34 mouse cellular contexts compared by ENCODE assay signal in genomic region chr2:25661245-25661970, GRCm38 (mm10). TPM values are rescaled to one million over a fixed set of nuclear protein-coding genes. Genes with fewer than 3 reads are reported as not detected.
DNase-seq lines count a peak whose midpoint lies in the region; TF ChIP-seq lines count a peak whose summit lies in the region.
"Had no signal": no experiment of that assay in that cellular context is flagged by ENCODE, and none has a peak within 500 bp of the region (broad histone marks: within the 10 kb centered on the region; RNA-seq: fewer than 3 reads in every experiment).

No protein-coding gene starts in this region.

- no peak overlapping the region for H3K27ac ChIP-seq in heart, embryonic 10.5 days
- no peak overlapping the region for H3K27ac ChIP-seq in hindbrain, embryonic 10.5 days
- H3K27ac ChIP-seq: embryonic facial prominence, embryonic 13.5 days; forebrain, embryonic 12.5 days; kidney, embryonic 15.5 days; liver, embryonic 13.5 days; midbrain, embryonic 12.5 days; neural tube, embryonic 13.5 days had no signal

- peak overlapping the region; percentile 68 for H3K4me2 ChIP-seq in myocyte (ENCODE audit: low read depth)
- H3K4me2 ChIP-seq: embryonic facial prominence, embryonic 13.5 days; forebrain, embryonic 12.5 days; kidney, embryonic 15.5 days; liver, embryonic 13.5 days; midbrain, embryonic 12.5 days; neural tube, embryonic 13.5 days had no signal

- no peak for TF ChIP-seq POLR2A in myocyte (IDR thresholded peaks at IDR 0.05; ENCODE audit: insufficient read length, low read depth)

- intact Hi-C loops in heart, postnatal 10 days (cut with DNase I): no loop called here

- no peaks in the 10 kb centered on the region for H3K4me1 ChIP-seq in heart, embryonic 10.5 days
- no peaks in the 10 kb centered on the region for H3K4me1 ChIP-seq in hindbrain, embryonic 10.5 days (replicated peaks)
- H3K4me1 ChIP-seq: embryonic facial prominence, embryonic 13.5 days; forebrain, embryonic 12.5 days; kidney, embryonic 15.5 days; liver, embryonic 13.5 days; midbrain, embryonic 12.5 days; neural tube, embryonic 13.5 days had no signal

- H3K79me2 ChIP-seq in myocyte (ENCODE audit: control insufficient read depth, insufficient read depth): no peaks in the 10 kb centered on the region

- H3K9me3 ChIP-seq in heart, embryonic 10.5 days: no peaks in the 10 kb centered on the region
- H3K9me3 ChIP-seq in hindbrain, embryonic 10.5 days: no peaks in the 10 kb centered on the region
- H3K9me3 ChIP-seq: embryonic facial prominence, embryonic 13.5 days; forebrain, embryonic 12.5 days; kidney, embryonic 15.5 days; liver, embryonic 13.5 days; midbrain, embryonic 12.5 days; neural tube, embryonic 13.5 days had no signal

- WGBS in heart, embryonic 10.5 days: 80% methylated on average over 6 of the region's 6 CpGs
- WGBS in hindbrain, embryonic 10.5 days: 88% methylated on average over 6 of the region's 6 CpGs

- no peaks in the 10 kb centered on the region for H3K27me3 ChIP-seq in heart, embryonic 10.5 days (ENCODE audit: insufficient read depth, poor library complexity, severe bottlenecking)
- peaks cover 2% of the 10 kb centered on the region for H3K27me3 ChIP-seq in myocyte (ENCODE audit: control insufficient read depth, insufficient read depth, insufficient read length)
- no peaks in the 10 kb centered on the region for H3K27me3 ChIP-seq in hindbrain, embryonic 10.5 days (ENCODE audit: insufficient read depth, poor library complexity, severe bottlenecking)
- H3K27me3 ChIP-seq: embryonic facial prominence, embryonic 13.5 days; forebrain, embryonic 12.5 days; kidney, embryonic 15.5 days; liver, embryonic 13.5 days; midbrain, embryonic 12.5 days; neural tube, embryonic 13.5 days had no signal

- H3K4me3 ChIP-seq in heart, embryonic 10.5 days: no peak overlapping the region
- no peak overlapping the region for H3K4me3 ChIP-seq in myocyte
- no peak overlapping the region for H3K4me3 ChIP-seq in hindbrain, embryonic 10.5 days
- H3K4me3 ChIP-seq: embryonic facial prominence, embryonic 13.5 days; erythroblast, embryonic 14.5 days; forebrain, embryonic 12.5 days; kidney, embryonic 15.5 days; liver, embryonic 13.5 days; midbrain, embryonic 12.5 days; neural tube, embryonic 13.5 days had no signal

- H3ac ChIP-seq in myocyte (ENCODE audit: control insufficient read depth, insufficient read length): no peak overlapping the region

- no peaks in the 10 kb centered on the region for H3K36me3 ChIP-seq in heart, embryonic 10.5 days
- H3K36me3 ChIP-seq in myocyte (ENCODE audit: control insufficient read depth, insufficient read depth): no peaks in the 10 kb centered on the region
- no peaks in the 10 kb centered on the region for H3K36me3 ChIP-seq in hindbrain, embryonic 10.5 days
- H3K36me3 ChIP-seq: embryonic facial prominence, embryonic 13.5 days; forebrain, embryonic 12.5 days; kidney, embryonic 15.5 days; liver, embryonic 13.5 days; midbrain, embryonic 12.5 days; neural tube, embryonic 13.5 days had no signal

- peak; percentile 54 for DNase-seq in adrenal gland, adult 2 months
- no peak for DNase-seq in adrenal gland, adult 18-20 months (ENCODE audit: low spot score in 2 of 2)
- peak; percentile 12 to 22 for DNase-seq in heart, postnatal 10 days
- no peak for DNase-seq in heart, embryonic 10.5 days (ENCODE audit: low spot score)
- DNase-seq in 3T3-L1 (ENCODE audit: low read depth, low spot score): peak; percentile 61
- no peak for DNase-seq in hindbrain, embryonic 10.5 days (ENCODE audit: low spot score)
- DNase-seq: B cell, adult 2 months; cerebellum, adult 9-11 months; embryo, embryonic 11 days; gastrocnemius, postnatal 36 days; kidney, postnatal 36 days; liver, embryonic 13.5 days; lung, adult 2 months; thymus, adult 18-20 months; thymus, postnatal 4 days had no signal

TF ChIP-seq in myocyte, 11 proteins besides CTCF, POLR2A, EP300 and RAD21:
- no peak for TF ChIP-seq REST (IDR thresholded peaks at IDR 0.05; ENCODE audit: insufficient read depth, insufficient read length)
- peak; percentile 1 to 86 (median 66) for TF ChIP-seq MYOD1 (IDR thresholded peaks at IDR 0.05; ENCODE audit: control insufficient read depth in 1 of 3, insufficient read length in 2 of 3, low read depth in 2 of 3)
- TF ChIP-seq MYOG (IDR thresholded peaks at IDR 0.05; ENCODE audit: control insufficient read depth in 1 of 3, insufficient read depth in 1 of 3, insufficient read length in 2 of 3, low read depth in 2 of 3): peak; percentile 14 to 69 (median 19)
TF ChIP-seq in myocyte: peak in this region for 2.

RNA-seq across cellular contexts. Expression of gene Lcn5, which starts 3.7 kb away (rescaled TPM):
- total RNA-seq in adrenal gland, adult 2 months (2021): not detected
- polyA plus RNA-seq in adrenal gland, adult 2 months (2012; rRNA removed): not detected in 2 replicates
- total RNA-seq in adrenal gland, adult 18-20 months (2021): not detected
- not detected for total RNA-seq in heart, postnatal 10 days (2021)
- not detected in 2 replicates for polyA plus RNA-seq in heart, embryonic 10.5 days (2016; fragmentation: Nextera tagmentation; extraction: Ambion mirVana)
- not detected for polyA plus RNA-seq in myocyte (2012; fragmentation: generic; extraction: Trizol)
- polyA plus RNA-seq in hindbrain, embryonic 10.5 days (2016; fragmentation: Nextera tagmentation; extraction: Ambion mirVana): not detected in 2 replicates
- total RNA-seq: gastrocnemius, postnatal 36 days; heart, adult 8-10 months; hematopoietic stem cell, adult 5-6 weeks; left cerebral cortex, postnatal 25 days; megakaryocyte, adult 5-6 weeks; MEL had no signal
- polyA plus RNA-seq: activated CD4-positive, CD25-positive, alpha-beta regulatory T cell, adult 4 months; brain, embryonic 14.5 days; embryonic facial prominence, embryonic 13.5 days; erythroblast, embryonic 14.5 days; forebrain, embryonic 12.5 days; heart, embryonic 16.5 days; intestine, postnatal 0 days; kidney, embryonic 15.5 days; limb, embryonic 14.5 days; liver, embryonic 13.5 days; lung, adult 2 months; midbrain, embryonic 12.5 days; neural tube, embryonic 13.5 days; small intestine, adult 2 months; stomach, embryonic 16.5 days had no signal

RNA-seq across cellular contexts. Expression of gene Lcn8, which starts 8.5 kb away (rescaled TPM):
- total RNA-seq in adrenal gland, adult 2 months (2021): not detected
- not detected in 2 replicates for polyA plus RNA-seq in adrenal gland, adult 2 months (2012; rRNA removed)
- total RNA-seq in adrenal gland, adult 18-20 months (2021): not detected
- 1 to 10 TPM in 1 of 2 experiments, under 1 TPM in 1; 0.99 to 1.0 TPM for total RNA-seq in heart, postnatal 10 days (2021)
- polyA plus RNA-seq in heart, embryonic 10.5 days (2016; fragmentation: Nextera tagmentation; extraction: Ambion mirVana): not detected in 2 replicates
- not detected for polyA plus RNA-seq in myocyte (2012; fragmentation: generic; extraction: Trizol)
- not detected in 2 replicates for polyA plus RNA-seq in hindbrain, embryonic 10.5 days (2016; fragmentation: Nextera tagmentation; extraction: Ambion mirVana)
- total RNA-seq: hematopoietic stem cell, adult 5-6 weeks; left cerebral cortex, postnatal 25 days; megakaryocyte, adult 5-6 weeks; MEL had no signal
- polyA plus RNA-seq: activated CD4-positive, CD25-positive, alpha-beta regulatory T cell, adult 4 months; brain, embryonic 14.5 days; embryonic facial prominence, embryonic 13.5 days; erythroblast, embryonic 14.5 days; forebrain, embryonic 12.5 days; heart, embryonic 16.5 days; intestine, postnatal 0 days; kidney, embryonic 15.5 days; liver, embryonic 13.5 days; lung, adult 2 months; midbrain, embryonic 12.5 days; neural tube, embryonic 13.5 days; small intestine, adult 2 months; stomach, embryonic 16.5 days had no signal

RNA-seq across cellular contexts. Expression of gene Lcn6, which starts 15.2 kb away (rescaled TPM):
- total RNA-seq in adrenal gland, adult 2 months (2021): not detected
- polyA plus RNA-seq in adrenal gland, adult 2 months (2012; rRNA removed): not detected in 2 replicates
- not detected for total RNA-seq in adrenal gland, adult 18-20 months (2021)
- total RNA-seq in heart, postnatal 10 days (2021): not detected
- polyA plus RNA-seq in heart, embryonic 10.5 days (2016; fragmentation: Nextera tagmentation; extraction: Ambion mirVana): not detected in 2 replicates
- not detected for polyA plus RNA-seq in myocyte (2012; fragmentation: generic; extraction: Trizol)
- polyA plus RNA-seq in hindbrain, embryonic 10.5 days (2016; fragmentation: Nextera tagmentation; extraction: Ambion mirVana): not detected in 2 replicates
- total RNA-seq: gastrocnemius, postnatal 36 days; heart, adult 8-10 months; hematopoietic stem cell, adult 5-6 weeks; left cerebral cortex, postnatal 25 days; megakaryocyte, adult 5-6 weeks; MEL had no signal
- polyA plus RNA-seq: activated CD4-positive, CD25-positive, alpha-beta regulatory T cell, adult 4 months; brain, embryonic 14.5 days; embryonic facial prominence, embryonic 13.5 days; erythroblast, embryonic 14.5 days; forebrain, embryonic 12.5 days; heart, embryonic 16.5 days; intestine, postnatal 0 days; kidney, embryonic 15.5 days; limb, embryonic 14.5 days; liver, embryonic 13.5 days; lung, adult 2 months; midbrain, embryonic 12.5 days; neural tube, embryonic 13.5 days; small intestine, adult 2 months; stomach, embryonic 16.5 days had no signal

RNA-seq across cellular contexts. Expression of gene Lcn10, which starts 21.1 kb away (rescaled TPM):
- total RNA-seq in adrenal gland, adult 2 months (2021): not detected
- not detected in 2 replicates for polyA plus RNA-seq in adrenal gland, adult 2 months (2012; rRNA removed)
- total RNA-seq in adrenal gland, adult 18-20 months (2021): not detected
- not detected for total RNA-seq in heart, postnatal 10 days (2021)
- polyA plus RNA-seq in heart, embryonic 10.5 days (2016; fragmentation: Nextera tagmentation; extraction: Ambion mirVana): not detected in 2 replicates
- not detected for polyA plus RNA-seq in myocyte (2012; fragmentation: generic; extraction: Trizol)
- not detected in 2 replicates for polyA plus RNA-seq in hindbrain, embryonic 10.5 days (2016; fragmentation: Nextera tagmentation; extraction: Ambion mirVana)
- total RNA-seq: gastrocnemius, postnatal 36 days; heart, adult 8-10 months; hematopoietic stem cell, adult 5-6 weeks; left cerebral cortex, postnatal 25 days; megakaryocyte, adult 5-6 weeks; MEL had no signal
- polyA plus RNA-seq: activated CD4-positive, CD25-positive, alpha-beta regulatory T cell, adult 4 months; brain, embryonic 14.5 days; embryonic facial prominence, embryonic 13.5 days; erythroblast, embryonic 14.5 days; forebrain, embryonic 12.5 days; heart, embryonic 16.5 days; intestine, postnatal 0 days; kidney, embryonic 15.5 days; limb, embryonic 14.5 days; liver, embryonic 13.5 days; lung, adult 2 months; midbrain, embryonic 12.5 days; neural tube, embryonic 13.5 days; small intestine, adult 2 months; stomach, embryonic 16.5 days had no signal

RNA-seq across cellular contexts. Expression of gene Fcna, which starts 33.6 kb away (rescaled TPM):
- total RNA-seq in adrenal gland, adult 2 months (2021): 10 to 100 TPM in 1 of 2 experiments, 1 to 10 TPM in 1; 4.6 to 10.1 TPM
- polyA plus RNA-seq in adrenal gland, adult 2 months (2012; rRNA removed): 2.4 and 4.4 TPM in 2 replicates
- 10 to 100 TPM in 1 of 2 experiments, 1 to 10 TPM in 1; 5.3 to 12.3 TPM for total RNA-seq in adrenal gland, adult 18-20 months (2021)
- total RNA-seq in heart, postnatal 10 days (2021): 1 to 10 TPM; 2.7 to 3.7 TPM
- 0.26 and 1.5 TPM in 2 replicates for polyA plus RNA-seq in heart, embryonic 10.5 days (2016; fragmentation: Nextera tagmentation; extraction: Ambion mirVana)
- 0.10 TPM for polyA plus RNA-seq in myocyte (2012; fragmentation: generic; extraction: Trizol)
- 1.00 and 1.2 TPM in 2 replicates for polyA plus RNA-seq in hindbrain, embryonic 10.5 days (2016; fragmentation: Nextera tagmentation; extraction: Ambion mirVana)
- total RNA-seq: hematopoietic stem cell, adult 5-6 weeks; MEL had no signal

Comparison
In these comparisons a context has a peak if more than half of its experiments do, and no peak if none do; other contexts are left out.
1. DNase-seq: peak in adrenal gland, adult 2 months (single experiment), heart, postnatal 10 days (2 of 2) and 3T3-L1 (single experiment); none in adrenal gland, adult 18-20 months (0 of 2), heart, embryonic 10.5 days (single experiment) and hindbrain, embryonic 10.5 days (single experiment).